Mouse (Mus musculus) heart, embryonic 16.5 days (tissue): ENCODE results near the gene Rptor. TPM values are rescaled to one million over a fixed set of nuclear protein-coding genes. Genes with fewer than 3 reads are reported as not detected.
A peak's percentile ranks its signal among the peaks of the same experiment; 100 is the strongest.

Experiments used
- ATAC-seq: fragments of 200-750 bp; cut with Nextera tagmentation; replicated peaks from 2 replicates; pipeline ENCODE4 v1.8.0; 2017; ENCODE audit warnings: moderate number of reproducible peaks; ENCODE audit not compliant: insufficient read depth, low FRiP score; ENCODE audit errors: extremely low read depth
- H3K27ac ChIP-seq: fragments of 300-500 bp; sonication (generic); 2 replicates; pipeline ENCODE4 v1.5.1; 2014; ENCODE audit warnings: mild to moderate bottlenecking, low read length, control low read depth, moderate library complexity
- H3K27me3 ChIP-seq: fragments of 300-500 bp; sonication (generic); 2 replicates; pipeline ENCODE4 v1.6.1; 2014; ENCODE audit warnings: low read length, mixed read lengths; ENCODE audit not compliant: control insufficient read depth, insufficient read depth
- H3K36me3 ChIP-seq: fragments of 300-500 bp; sonication (generic); 2 replicates; pipeline ENCODE4 v1.6.1; 2014; ENCODE audit not compliant: control insufficient read depth, insufficient read depth
- H3K4me1 ChIP-seq: fragments of 300-500 bp; sonication (generic); 2 replicates; pipeline ENCODE4 v1.6.1; 2014; ENCODE audit warnings: low read length, mixed read lengths; ENCODE audit not compliant: control insufficient read depth, insufficient read depth
- H3K4me2 ChIP-seq: fragments of 300-500 bp; sonication (generic); 2 replicates; pipeline ENCODE4 v1.6.1; 2014; ENCODE audit warnings: low read depth, mild to moderate bottlenecking, control low read depth, low read length
- H3K4me3 ChIP-seq: fragments of 300-500 bp; sonication (generic); 2 replicates; pipeline ENCODE4 v1.5.1; 2014; ENCODE audit warnings: mild to moderate bottlenecking, control low read depth, low read length
- H3K9ac ChIP-seq: fragments of 300-500 bp; sonication (generic); 2 replicates; pipeline ENCODE4 v1.6.1; 2014; ENCODE audit warnings: low read length, control low read depth
- H3K9me3 ChIP-seq: fragments of 300-500 bp; sonication (generic); replicated peaks from 2 replicates; pipeline ENCODE4 v1.6.1; 2016; ENCODE audit warnings: low read length; ENCODE audit not compliant: control insufficient read depth
- WGBS: fragments of 180-500 bp; shearing (Covaris S2); extraction: QIAGEN DNeasy Blood & Tissue Kit; methylation state at CpG from one replicate; pipeline ENCODE4 v1.1.7; 2014; 5-methylcytosine and 5-hydroxymethylcytosine counted together
- polyA plus RNA-seq: library from polyadenylated mRNA; unstranded; fragments of >200 nt; fragmentation: Nextera tagmentation; extraction: Ambion mirVana; gene quantifications from 2 replicates; pipeline ENCODE4 v1.2.1, GENCODE M21; 2015

The Rptor gene
- polyA plus RNA-seq, 1 experiment from 2014 or later, result 7.0 TPM

- no peak overlapping the region for H3K9ac ChIP-seq
- H3K9me3 ChIP-seq, result 0 out of 2 replicates have a peak, but pooled peaks cover 2% of the 10 kb centered on the region
- no peak overlapping the region for H3K27ac ChIP-seq
- WGBS, result 52% methylated on average over 11 of the region's 11 CpGs
- ATAC-seq, result peak; percentile 20; the same call in 1 of the 2 replicates
- no peaks in the 10 kb centered on the region for H3K27me3 ChIP-seq
- no peaks in the 10 kb centered on the region for H3K36me3 ChIP-seq
- peaks cover 14% of the 10 kb centered on the region for H3K4me1 ChIP-seq
- no peak overlapping the region for H3K4me2 ChIP-seq
- no peak overlapping the region for H3K4me3 ChIP-seq
Observed at GRCm38 (mm10) chr11:119670690-119671666, 68.3 kb downstream of the Rptor start.

GRCm38 (mm10) chr11:119672041-119672440, 69.3 kb downstream of the Rptor start:
- Histone ChIP-seq H3K36me3 (no peaks in the 10 kb centered on the region), H3K9ac (no peak overlapping the region), H3K27me3 (no peaks in the 10 kb centered on the region), H3K4me2 (no peak overlapping the region), H3K9me3 (0 out of 2 replicates have a peak, but pooled peaks cover 2% of the 10 kb centered on the region), H3K4me3 (no peak overlapping the region), H3K27ac (no peak overlapping the region), H3K4me1 (peaks cover 15% of the 10 kb centered on the region)
- no peak for ATAC-seq
- 58% methylated on average over 2 of the region's 2 CpGs for WGBS

GRCm38 (mm10) chr11:119672775-119673174, 70.1 kb downstream of the Rptor start:
- WGBS, result 43% methylated on average over 4 of the region's 4 CpGs
- Histone ChIP-seq H3K4me1 (peaks cover 22% of the 10 kb centered on the region), H3K27ac (no peak overlapping the region), H3K4me3 (no peak overlapping the region), H3K36me3 (no peaks in the 10 kb centered on the region), H3K9me3 (0 out of 2 replicates have a peak, but pooled peaks cover 2% of the 10 kb centered on the region), H3K4me2 (no peak overlapping the region), H3K27me3 (no peaks in the 10 kb centered on the region), H3K9ac (no peak overlapping the region)
- no peak for ATAC-seq

- Histone ChIP-seq H3K27me3 (no peaks in the 10 kb centered on the region), H3K9me3 (0 out of 2 replicates have a peak, but pooled peaks cover 2% of the 10 kb centered on the region), H3K4me1 (peaks cover 22% of the 10 kb centered on the region), H3K9ac (no peak overlapping the region), H3K27ac (no peak overlapping the region), H3K4me3 (no peak overlapping the region), H3K4me2 (no peak overlapping the region), H3K36me3 (no peaks in the 10 kb centered on the region)
- 76% methylated on average over 4 of the region's 4 CpGs for WGBS
- no peak for ATAC-seq
Observed at GRCm38 (mm10) chr11:119674835-119675234, 72.1 kb downstream of the Rptor start.

- 74% methylated on average over 6 of the region's 6 CpGs for WGBS
- H3K36me3 ChIP-seq, result no peaks in the 10 kb centered on the region
- H3K9me3 ChIP-seq, result 0 out of 2 replicates have a peak, but pooled peaks cover 2% of the 10 kb centered on the region
- H3K9ac ChIP-seq, result no peak overlapping the region
- no peak overlapping the region for H3K4me2 ChIP-seq
- ATAC-seq, result no peak
- H3K27ac ChIP-seq, result no peak overlapping the region
- no peaks in the 10 kb centered on the region for H3K27me3 ChIP-seq
- H3K4me1 ChIP-seq, result peaks cover 22% of the 10 kb centered on the region
- H3K4me3 ChIP-seq, result no peak overlapping the region
Observed at GRCm38 (mm10) chr11:119675546-119675945, 72.8 kb downstream of the Rptor start.

- Histone ChIP-seq H3K4me3 (no peak overlapping the region), H3K27me3 (no peaks in the 10 kb centered on the region), H3K4me1 (peaks cover 33% of the 10 kb centered on the region), H3K4me2 (no peak overlapping the region), H3K27ac (peak overlapping the region; percentile 9; the same call in 1 of the 2 replicates), H3K9me3 (0 out of 2 replicates have a peak, but pooled peaks cover 2% of the 10 kb centered on the region), H3K36me3 (no peaks in the 10 kb centered on the region), H3K9ac (no peak overlapping the region)
- WGBS, result 51% methylated on average over 7 of the region's 7 CpGs
- ATAC-seq, result no peak
Observed at GRCm38 (mm10) chr11:119676751-119677411, 74.2 kb downstream of the Rptor start.

- no peak overlapping the region for H3K27ac ChIP-seq
- H3K9ac ChIP-seq, result no peak overlapping the region
- 83% methylated on average over 5 of the region's 5 CpGs for WGBS
- H3K4me1 ChIP-seq, result peaks cover 38% of the 10 kb centered on the region
- no peaks in the 10 kb centered on the region for H3K27me3 ChIP-seq
- ATAC-seq, result no peak
- no peak overlapping the region for H3K4me2 ChIP-seq
- H3K9me3 ChIP-seq, result 0 out of 2 replicates have a peak, but pooled peaks cover 2% of the 10 kb centered on the region
- no peaks in the 10 kb centered on the region for H3K36me3 ChIP-seq
- H3K4me3 ChIP-seq, result no peak overlapping the region
Observed at GRCm38 (mm10) chr11:119678427-119678826, 75.7 kb downstream of the Rptor start.

GRCm38 (mm10) chr11:119680735-119681134, 78.0 kb downstream of the Rptor start:
- 66% methylated on average over 2 of the region's 2 CpGs for WGBS
- Histone ChIP-seq H3K4me1 (peaks cover 61% of the 10 kb centered on the region), H3K4me3 (no peak overlapping the region), H3K9me3 (no peaks in the 10 kb centered on the region), H3K9ac (no peak overlapping the region), H3K4me2 (no peak overlapping the region), H3K27me3 (no peaks in the 10 kb centered on the region), H3K27ac (no peak overlapping the region), H3K36me3 (no peaks in the 10 kb centered on the region)
- no peak for ATAC-seq

GRCm38 (mm10) chr11:119682285-119682684, 79.6 kb downstream of the Rptor start:
- Histone ChIP-seq H3K4me1 (peaks cover 52% of the 10 kb centered on the region), H3K9me3 (no peaks in the 10 kb centered on the region), H3K4me3 (no peak overlapping the region), H3K27ac (no peak overlapping the region; the same call in 1 of the 2 replicates), H3K36me3 (no peaks in the 10 kb centered on the region), H3K27me3 (no peaks in the 10 kb centered on the region), H3K9ac (no peak overlapping the region), H3K4me2 (no peak overlapping the region)
- no peak for ATAC-seq
- 56% methylated on average over 2 of the region's 2 CpGs for WGBS
